Mouse (Mus musculus): ENCODE data around the gene Mcm10.

- TF ChIP-seq HCFC1 (IDR thresholded peaks at IDR 0.05; ENCODE audit: borderline replicate concordance, insufficient read depth, low read length) (no peak), ZNF384 (IDR thresholded peaks at IDR 0.05; ENCODE audit: low read depth, low read length) (no peak)
Measured at GRCm38 (mm10) chr2:5033546-5034420, 21.2 kb upstream of the Mcm10 start.

All from ES-E14 (cell line).